12 mouse cellular contexts compared by ENCODE assay signal in the genomic region with DNA sequence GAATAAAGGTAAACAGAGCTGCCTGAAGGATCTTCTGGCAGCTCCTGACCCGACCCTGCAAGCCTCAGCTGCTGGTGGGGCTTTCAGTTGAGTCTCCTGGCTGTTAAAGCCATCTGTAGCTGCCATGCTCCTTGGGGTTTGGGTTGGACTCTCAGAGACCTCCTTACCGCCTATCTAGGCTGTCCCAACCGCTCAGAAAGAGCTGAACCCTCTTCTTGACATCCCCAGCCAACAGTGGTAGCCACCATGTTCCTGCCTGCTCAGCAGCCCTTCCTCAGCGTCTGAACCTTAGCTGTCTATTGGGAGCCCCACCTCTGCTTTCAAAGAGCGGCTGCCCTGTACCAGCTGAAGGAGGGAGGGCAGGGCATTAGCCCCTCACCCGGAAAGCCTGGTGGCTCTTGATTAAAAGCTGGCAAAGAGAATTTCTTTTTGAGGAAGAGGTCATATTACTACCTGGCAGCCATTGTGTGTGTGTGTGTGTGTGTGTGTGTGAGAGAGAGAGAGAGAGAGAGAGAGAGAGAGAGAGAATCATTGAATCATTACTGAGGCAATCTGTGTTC. TPM values are rescaled to one million over a fixed set of nuclear protein-coding genes. Genes with fewer than 3 reads are reported as not detected.
DNase-seq lines count a peak whose midpoint lies in the region; ATAC-seq and TF ChIP-seq lines count a peak whose summit lies in the region.
"Had no signal": no experiment of that assay in that cellular context is flagged by ENCODE, and none has a peak within 500 bp of the region (broad histone marks: within the 10 kb centered on the region; RNA-seq: fewer than 3 reads in every experiment).

No protein-coding gene starts in this region.

- no peaks in the 10 kb centered on the region for H3K9me3 ChIP-seq in heart, embryonic 10.5 days
- H3K9me3 ChIP-seq in lung, embryonic 15.5 days: no peaks in the 10 kb centered on the region
- H3K9me3 ChIP-seq in limb, embryonic 10.5 days (replicated peaks): no peaks in the 10 kb centered on the region
- H3K9me3 ChIP-seq in stomach, postnatal 0 days (ENCODE audit: control insufficient read depth, low read length): no peaks in the 10 kb centered on the region
- H3K9me3 ChIP-seq in forebrain, postnatal 0 days (ENCODE audit: low read length): no peaks in the 10 kb centered on the region
- H3K9me3 ChIP-seq: midbrain, embryonic 15.5 days; neural tube, embryonic 15.5 days had no signal

- H3K4me2 ChIP-seq in lung, embryonic 15.5 days: peak overlapping the region; percentile 7; the same call in 1 of the 2 replicates
- no peak overlapping the region for H3K4me2 ChIP-seq in stomach, postnatal 0 days (replicated peaks; ENCODE audit: low read depth)
- no peak overlapping the region for H3K4me2 ChIP-seq in forebrain, postnatal 0 days (ENCODE audit: low read depth)
- H3K4me2 ChIP-seq: midbrain, embryonic 15.5 days; neural tube, embryonic 15.5 days had no signal

- H3K27ac ChIP-seq in heart, embryonic 10.5 days: peak overlapping the region; percentile 75
- H3K27ac ChIP-seq in lung, embryonic 15.5 days: peak overlapping the region; percentile 85
- H3K27ac ChIP-seq in limb, embryonic 10.5 days: peak overlapping the region; percentile 37; the same call in 1 of the 2 replicates
- peak overlapping the region; percentile 53; the same call in 1 of the 2 replicates for H3K27ac ChIP-seq in stomach, postnatal 0 days (replicated peaks)
- no peak overlapping the region for H3K27ac ChIP-seq in forebrain, postnatal 0 days (ENCODE audit: low read depth, low read length)
- H3K27ac ChIP-seq: midbrain, embryonic 15.5 days; neural tube, embryonic 15.5 days had no signal

- H3K9ac ChIP-seq in lung, embryonic 15.5 days: no peak overlapping the region
- no peak overlapping the region for H3K9ac ChIP-seq in stomach, postnatal 0 days (ENCODE audit: low read length)
- H3K9ac ChIP-seq in forebrain, postnatal 0 days: no peak overlapping the region
- H3K9ac ChIP-seq: midbrain, embryonic 15.5 days; neural tube, embryonic 15.5 days had no signal

- TF ChIP-seq EP300 in stomach, postnatal 0 days (optimal IDR thresholded peaks at IDR 0.05): no peak

- H3K4me1 ChIP-seq in heart, embryonic 10.5 days: peaks cover 46% of the 10 kb centered on the region
- H3K4me1 ChIP-seq in lung, embryonic 15.5 days: peaks cover 49% of the 10 kb centered on the region
- H3K4me1 ChIP-seq in limb, embryonic 10.5 days: peaks cover 34% of the 10 kb centered on the region
- peaks cover 9% of the 10 kb centered on the region; the same call in 1 of the 2 replicates for H3K4me1 ChIP-seq in stomach, postnatal 0 days (replicated peaks; ENCODE audit: control insufficient read depth, insufficient read depth)
- H3K4me1 ChIP-seq in forebrain, postnatal 0 days (ENCODE audit: insufficient read depth): no peaks in the 10 kb centered on the region
- H3K4me1 ChIP-seq: midbrain, embryonic 15.5 days; neural tube, embryonic 15.5 days had no signal

- intact Hi-C loops in heart, postnatal 25 days (cut with DNase I): no loop called here

- ATAC-seq in lung, embryonic 15.5 days (ENCODE audit: borderline replicate concordance, extremely low read depth, low FRiP score, low TSS enrichment): 0 out of 2 replicates have a peak, but pooled peaks have one; percentile 20
- ATAC-seq in stomach, postnatal 0 days (ENCODE audit: low FRiP score, low TSS enrichment): no peak
- no peak for ATAC-seq in forebrain, postnatal 0 days
- ATAC-seq: midbrain, embryonic 15.5 days had no signal

- peaks cover 20% of the 10 kb centered on the region; the same call in 1 of the 2 replicates for H3K27me3 ChIP-seq in heart, embryonic 10.5 days (ENCODE audit: insufficient read depth, poor library complexity, severe bottlenecking)
- no peaks in the 10 kb centered on the region for H3K27me3 ChIP-seq in lung, embryonic 15.5 days
- no peaks in the 10 kb centered on the region for H3K27me3 ChIP-seq in limb, embryonic 10.5 days (ENCODE audit: low read depth, poor library complexity, severe bottlenecking)
- H3K27me3 ChIP-seq in stomach, postnatal 0 days (ENCODE audit: control insufficient read depth, insufficient read depth, low read length): no peaks in the 10 kb centered on the region
- no peaks in the 10 kb centered on the region for H3K27me3 ChIP-seq in forebrain, postnatal 0 days (ENCODE audit: insufficient read depth, low read length)
- H3K27me3 ChIP-seq: midbrain, embryonic 15.5 days; neural tube, embryonic 15.5 days had no signal

- WGBS in heart, embryonic 10.5 days: 38% methylated on average over 6 of the region's 6 CpGs
- 20% methylated on average over 6 of the region's 6 CpGs for WGBS in lung, embryonic 15.5 days
- WGBS in limb, embryonic 10.5 days: 49% methylated on average over 6 of the region's 6 CpGs
- 32% methylated on average over 6 of the region's 6 CpGs for WGBS in stomach, postnatal 0 days
- 48% methylated on average over 6 of the region's 6 CpGs for WGBS in forebrain, postnatal 0 days

- DNase-seq in heart, embryonic 10.5 days (ENCODE audit: low spot score): no peak
- no peak for DNase-seq in heart, postnatal 25 days (ENCODE audit: low spot score)
- no peak for DNase-seq in lung, postnatal 25 days (ENCODE audit: low spot score)
- no peak for DNase-seq in limb, embryonic 10.5 days (ENCODE audit: low spot score)
- DNase-seq in stomach, postnatal 0 days (ENCODE audit: low spot score): no peak
- no peak for DNase-seq in embryo, embryonic 10.5 days (ENCODE audit: low spot score)
- DNase-seq in forebrain, postnatal 0 days: no peak
- DNase-seq: cerebellum, postnatal 14 days; spleen, adult 18-20 months had no signal

- H3K36me3 ChIP-seq in heart, embryonic 10.5 days: no peaks in the 10 kb centered on the region
- H3K36me3 ChIP-seq in lung, embryonic 15.5 days: no peaks in the 10 kb centered on the region
- no peaks in the 10 kb centered on the region for H3K36me3 ChIP-seq in limb, embryonic 10.5 days
- H3K36me3 ChIP-seq in stomach, postnatal 0 days (ENCODE audit: control insufficient read depth, insufficient read depth, low read length): no peaks in the 10 kb centered on the region
- H3K36me3 ChIP-seq in forebrain, postnatal 0 days (ENCODE audit: insufficient read depth): no peaks in the 10 kb centered on the region
- H3K36me3 ChIP-seq: midbrain, embryonic 15.5 days; neural tube, embryonic 15.5 days had no signal

- H3K4me3 ChIP-seq in heart, embryonic 10.5 days: no peak overlapping the region
- H3K4me3 ChIP-seq in lung, embryonic 15.5 days: no peak overlapping the region
- no peak overlapping the region for H3K4me3 ChIP-seq in limb, embryonic 10.5 days
- H3K4me3 ChIP-seq in stomach, postnatal 0 days (ENCODE audit: low read depth, low read length): no peak overlapping the region
- H3K4me3 ChIP-seq in forebrain, postnatal 0 days (ENCODE audit: low read depth, low read length): no peak overlapping the region
- H3K4me3 ChIP-seq: midbrain, embryonic 15.5 days; neural tube, embryonic 15.5 days had no signal

- no peak for TF ChIP-seq CTCF in stomach, postnatal 0 days (IDR thresholded peaks at IDR 0.05; ENCODE audit: low read depth)
- no peak for TF ChIP-seq CTCF in forebrain, postnatal 0 days (IDR thresholded peaks at IDR 0.05; ENCODE audit: low read depth)

RNA-seq across cellular contexts. Expression of gene Atp2a3, which starts 14.3 kb away (rescaled TPM):
- 3.4 and 4.1 TPM in 2 replicates for polyA plus RNA-seq in heart, embryonic 10.5 days (2016; fragmentation: Nextera tagmentation; extraction: Ambion mirVana)
- 10 to 100 TPM; 11.5 to 12.2 TPM for total RNA-seq in heart, postnatal 25 days (2021)
- polyA plus RNA-seq in lung, embryonic 15.5 days (2015; fragmentation: Nextera tagmentation; extraction: Ambion mirVana): 13.9 and 16.2 TPM in 2 replicates
- polyA plus RNA-seq in limb, embryonic 10.5 days (2016; fragmentation: Nextera tagmentation; extraction: Ambion mirVana): 1.0 and 1.5 TPM in 2 replicates
- 19.6 and 21.9 TPM in 2 replicates for polyA plus RNA-seq in stomach, postnatal 0 days (2015; fragmentation: Nextera tagmentation; extraction: Ambion mirVana)
- 1.5 and 1.6 TPM in 2 replicates for total RNA-seq in forebrain, postnatal 0 days (2014; rRNA removed)
- polyA plus RNA-seq in forebrain, postnatal 0 days (2015; fragmentation: Nextera tagmentation; extraction: Ambion mirVana): 1.7 and 2.4 TPM in 2 replicates

RNA-seq across cellular contexts. Expression of gene P2rx1, which starts 52.3 kb away (rescaled TPM):
- polyA plus RNA-seq in heart, embryonic 10.5 days (2016; fragmentation: Nextera tagmentation; extraction: Ambion mirVana): 2.6 and 4.8 TPM in 2 replicates
- total RNA-seq in heart, postnatal 25 days (2021): under 1 TPM; 0.29 to 0.50 TPM
- 1.6 and 2.2 TPM in 2 replicates for polyA plus RNA-seq in lung, embryonic 15.5 days (2015; fragmentation: Nextera tagmentation; extraction: Ambion mirVana)
- polyA plus RNA-seq in limb, embryonic 10.5 days (2016; fragmentation: Nextera tagmentation; extraction: Ambion mirVana): 0.68 and 0.84 TPM in 2 replicates
- polyA plus RNA-seq in stomach, postnatal 0 days (2015; fragmentation: Nextera tagmentation; extraction: Ambion mirVana): 0.97 and 0.98 TPM in 2 replicates
- 0.08 and 2.0 TPM in 2 replicates for total RNA-seq in forebrain, postnatal 0 days (2014; rRNA removed)
- polyA plus RNA-seq in forebrain, postnatal 0 days (2015; fragmentation: Nextera tagmentation; extraction: Ambion mirVana): 0.19 and 0.25 TPM in 2 replicates
